In the genomic region with DNA sequence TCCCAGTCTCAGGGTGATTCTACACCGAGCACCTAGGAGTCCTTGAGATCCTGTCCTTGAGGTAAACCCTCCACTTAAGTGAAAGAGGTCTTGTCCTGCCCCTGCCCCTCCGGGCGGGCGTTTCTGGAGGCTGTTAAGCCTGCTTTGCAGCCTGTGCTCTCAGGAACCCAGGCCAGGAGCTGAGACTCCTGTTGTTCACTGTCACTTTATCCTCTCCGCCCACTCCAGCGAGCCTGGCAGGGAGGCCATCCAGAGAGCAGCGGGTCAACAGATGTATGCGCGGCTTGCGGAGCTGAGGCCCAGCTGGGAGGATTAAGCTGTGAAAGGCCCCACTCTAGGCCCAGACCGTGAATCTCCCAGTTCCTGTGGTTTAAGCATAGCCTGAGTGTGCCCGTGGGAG, we compare ENCODE assay signal across 9 mouse cellular contexts.
A peak's percentile ranks its signal among the peaks of the same experiment; 100 is the strongest.
DNase-seq lines count a peak whose midpoint lies in the region; ATAC-seq and TF ChIP-seq lines count a peak whose summit lies in the region.
"Had no signal": no experiment of that assay in that cellular context is flagged by ENCODE, and none has a peak within 500 bp of the region (broad histone marks: within the 10 kb centered on the region; RNA-seq: fewer than 3 reads in every experiment).

No protein-coding gene starts in this region.

- ATAC-seq in heart, embryonic 16.5 days (replicated peaks; ENCODE audit: extremely low read depth, insufficient read depth, low FRiP score): 0 out of 2 replicates have a peak, but pooled peaks have one; percentile 14
- peak; percentile 33; the same call in 1 of the 2 replicates for ATAC-seq in lung, postnatal 0 days
- no peak for ATAC-seq in inflammation-experienced regulatory T-cells, adult 6 months

- H3K27me3 ChIP-seq in heart, embryonic 16.5 days (ENCODE audit: control insufficient read depth, insufficient read depth, low read length): no peaks in the 10 kb centered on the region
- H3K27me3 ChIP-seq in lung, postnatal 0 days (replicated peaks; ENCODE audit: insufficient read depth, low read length): no peaks in the 10 kb centered on the region
- H3K27me3 ChIP-seq: CH12.LX had no signal

- no peak for TF ChIP-seq EP300 in lung, postnatal 0 days (IDR thresholded peaks at IDR 0.05)

- no peak overlapping the region for H3K27ac ChIP-seq in heart, embryonic 16.5 days (ENCODE audit: low read length)
- H3K27ac ChIP-seq in lung, postnatal 0 days (ENCODE audit: low read length): no peak overlapping the region

- H3K4me3 ChIP-seq in heart, embryonic 16.5 days (ENCODE audit: low read length): no peak overlapping the region
- H3K4me3 ChIP-seq in lung, postnatal 0 days (ENCODE audit: low read depth, low read length): no peak overlapping the region

- peaks cover 20% of the 10 kb centered on the region for H3K4me1 ChIP-seq in heart, embryonic 16.5 days (ENCODE audit: control insufficient read depth, insufficient read depth, low read length)
- no peaks in the 10 kb centered on the region for H3K4me1 ChIP-seq in lung, postnatal 0 days (ENCODE audit: insufficient read depth, low read depth, low read length)

- H3K9ac ChIP-seq in heart, embryonic 16.5 days (ENCODE audit: low read length): no peak overlapping the region
- H3K9ac ChIP-seq in lung, postnatal 0 days (replicated peaks; ENCODE audit: low read depth): no peak overlapping the region

- no peaks in the 10 kb centered on the region for H3K36me3 ChIP-seq in heart, embryonic 16.5 days (ENCODE audit: control insufficient read depth, insufficient read depth)
- H3K36me3 ChIP-seq in lung, postnatal 0 days (ENCODE audit: insufficient read depth, low read length): no peaks in the 10 kb centered on the region

- TF ChIP-seq CTCF in lung, postnatal 0 days (IDR thresholded peaks at IDR 0.05): no peak

- H3K4me2 ChIP-seq in heart, embryonic 16.5 days (ENCODE audit: low read depth, low read length): no peak overlapping the region
- no peak overlapping the region for H3K4me2 ChIP-seq in lung, postnatal 0 days (replicated peaks; ENCODE audit: low read depth, low read length)

- DNase-seq in heart, adult 8-10 months (ENCODE audit: low spot score): no peak
- DNase-seq in Muller cell, postnatal 12 days (ENCODE audit: inconsistent ontology term): peak; percentile 31
- peak; percentile 57 for DNase-seq in embryo, embryonic 9.5 days (ENCODE audit: extremely low spot score)
- peak; percentile 24 for DNase-seq in lung, postnatal 0 days (ENCODE audit: low spot score)
- DNase-seq in frontal cortex, postnatal 10 days (ENCODE audit: low spot score in 2 of 2): no peak
- no peak for DNase-seq in left cerebral cortex, adult 8-10 months (ENCODE audit: low spot score in 2 of 2)

- H3K9me3 ChIP-seq in heart, embryonic 16.5 days (replicated peaks; ENCODE audit: control insufficient read depth, low read length): no peaks in the 10 kb centered on the region
- no peaks in the 10 kb centered on the region for H3K9me3 ChIP-seq in lung, postnatal 0 days (ENCODE audit: low read length)

- WGBS in heart, embryonic 16.5 days: 31% methylated on average over 12 of the region's 12 CpGs
- WGBS in lung, postnatal 0 days: 24% methylated on average over 12 of the region's 12 CpGs

Comparison
In these comparisons a context has a peak if more than half of its experiments do, and no peak if none do; other contexts are left out.
1. DNase-seq: peak in Muller cell, postnatal 12 days (single experiment), embryo, embryonic 9.5 days (single experiment) and lung, postnatal 0 days (single experiment); none in heart, adult 8-10 months (single experiment), frontal cortex, postnatal 10 days (0 of 2) and left cerebral cortex, adult 8-10 months (0 of 2).